Mouse (Mus musculus) thymus, postnatal 25 days (tissue): Measurements from ENCODE around the gene Gxylt2.

Source experiments
- DNase-seq: peaks from one replicate; pipeline ENCODE4 v3.0.0; 2022

The Gxylt2 gene

GRCm38 (mm10) chr6:100704574-100705365 lies at the start of gene Gxylt2:
Gene Gxylt2, plus strand, starts transcription at chr6:100704734.
- no peak for DNase-seq

- no peak for DNase-seq
Observed at GRCm38 (mm10) chr6:100660395-100660794, 44.1 kb upstream of the Gxylt2 start.

- no peak for DNase-seq
Observed at GRCm38 (mm10) chr6:100662224-100662623, 42.3 kb upstream of the Gxylt2 start.

- DNase-seq: no peak
Observed at GRCm38 (mm10) chr6:100667644-100668043, 36.9 kb upstream of the Gxylt2 start.

- DNase-seq: no peak
Observed at GRCm38 (mm10) chr6:100668858-100669257, 35.7 kb upstream of the Gxylt2 start.

- DNase-seq: peak; percentile 35
Observed at GRCm38 (mm10) chr6:100670370-100670841, 34.1 kb upstream of the Gxylt2 start.

- DNase-seq: peak; percentile 88
Observed at GRCm38 (mm10) chr6:100670880-100671344, 33.6 kb upstream of the Gxylt2 start, which contains the start of gene Shq1. Gene Shq1, minus strand, starts transcription at chr6:100671157.

GRCm38 (mm10) chr6:100671401-100671800 lies 33.1 kb upstream of the Gxylt2 start:
- DNase-seq: no peak

GRCm38 (mm10) chr6:100674974-100675373 lies 29.6 kb upstream of the Gxylt2 start:
- DNase-seq: no peak

GRCm38 (mm10) chr6:100676461-100676860 lies 28.1 kb upstream of the Gxylt2 start:
- no peak for DNase-seq

GRCm38 (mm10) chr6:100678636-100679035 lies 25.9 kb upstream of the Gxylt2 start:
- DNase-seq: no peak

- DNase-seq: no peak
Observed at GRCm38 (mm10) chr6:100686341-100686740, 18.2 kb upstream of the Gxylt2 start.

- DNase-seq: no peak
Observed at GRCm38 (mm10) chr6:100699986-100700385, 4.5 kb upstream of the Gxylt2 start.

- DNase-seq: no peak
Observed at GRCm38 (mm10) chr6:100700774-100701173, 3.8 kb upstream of the Gxylt2 start.

- DNase-seq: no peak
Observed at GRCm38 (mm10) chr6:100704197-100704573, 349 bp upstream of the Gxylt2 start.

GRCm38 (mm10) chr6:100705366-100705811 lies 855 bp downstream of the Gxylt2 start:
- no peak for DNase-seq

GRCm38 (mm10) chr6:100706861-100707260 lies 2.3 kb downstream of the Gxylt2 start:
- no peak for DNase-seq

GRCm38 (mm10) chr6:100707557-100707956 lies 3.0 kb downstream of the Gxylt2 start:
- DNase-seq: no peak

GRCm38 (mm10) chr6:100708248-100708647 lies 3.7 kb downstream of the Gxylt2 start:
- DNase-seq: no peak

- no peak for DNase-seq
Observed at GRCm38 (mm10) chr6:100708996-100709395, 4.5 kb downstream of the Gxylt2 start.

- DNase-seq: no peak
Observed at GRCm38 (mm10) chr6:100709483-100709882, 4.9 kb downstream of the Gxylt2 start.

GRCm38 (mm10) chr6:100710170-100710569 lies 5.6 kb downstream of the Gxylt2 start:
- no peak for DNase-seq

GRCm38 (mm10) chr6:100710866-100711265 lies 6.3 kb downstream of the Gxylt2 start:
- no peak for DNase-seq

GRCm38 (mm10) chr6:100715296-100715828 lies 10.8 kb downstream of the Gxylt2 start:
- no peak for DNase-seq
